Mouse (Mus musculus) ovary, postnatal 36 days (tissue): ENCODE results near the gene Ghrhr.
A peak's percentile ranks its signal among the peaks of the same experiment; 100 is the strongest.

ENCODE experiments used
- DNase-seq: peaks from one replicate; pipeline ENCODE4 v3.0.0; 2022; ENCODE audit warnings: low spot score, mixed read lengths

Gene Ghrhr

DNA sequence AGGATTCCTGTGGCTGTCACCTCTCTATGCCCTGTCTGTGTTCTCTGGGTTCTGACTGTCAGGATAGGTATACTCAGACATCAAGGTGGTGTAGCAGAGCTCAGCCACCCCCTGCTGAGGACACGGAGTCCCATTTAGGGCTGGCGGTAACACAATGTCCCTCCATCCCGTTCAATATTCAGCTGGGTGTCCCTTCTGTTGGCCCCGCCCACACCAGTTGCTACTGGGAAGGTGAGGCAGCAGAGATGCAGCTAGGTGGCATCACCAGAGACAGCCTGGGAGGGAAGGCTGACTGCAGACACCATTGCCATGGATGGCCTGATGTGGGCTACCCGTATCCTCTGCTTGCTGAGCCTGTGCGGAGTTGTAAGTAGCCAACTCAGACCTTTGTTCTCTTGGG is at the start of gene Ghrhr:
Gene Ghrhr, plus strand, starts transcription at position 220 of the 400 bp plus-strand sequence.
- DNase-seq: no peak

DNA sequence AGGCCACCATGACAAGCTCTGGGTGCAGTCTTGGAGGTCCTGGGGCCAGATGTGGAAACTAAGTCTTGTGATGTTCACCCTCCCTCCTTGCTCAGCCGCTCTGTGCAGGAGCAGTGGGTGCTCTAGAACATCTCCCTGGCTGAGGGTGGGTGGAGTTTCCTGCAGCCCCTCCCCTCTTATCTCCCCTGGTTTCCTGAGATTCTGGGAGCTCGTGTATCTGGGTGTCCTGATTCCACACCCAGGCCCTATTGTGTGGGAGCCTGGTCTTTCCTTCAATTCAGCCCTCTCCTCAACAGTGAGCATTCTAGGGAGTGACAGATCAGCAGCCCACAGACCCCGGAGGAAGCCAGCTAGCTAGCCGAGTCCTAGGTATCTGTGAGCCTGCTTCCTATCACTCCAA is 49.8 kb upstream of the Ghrhr start:
- no peak for DNase-seq

DNA sequence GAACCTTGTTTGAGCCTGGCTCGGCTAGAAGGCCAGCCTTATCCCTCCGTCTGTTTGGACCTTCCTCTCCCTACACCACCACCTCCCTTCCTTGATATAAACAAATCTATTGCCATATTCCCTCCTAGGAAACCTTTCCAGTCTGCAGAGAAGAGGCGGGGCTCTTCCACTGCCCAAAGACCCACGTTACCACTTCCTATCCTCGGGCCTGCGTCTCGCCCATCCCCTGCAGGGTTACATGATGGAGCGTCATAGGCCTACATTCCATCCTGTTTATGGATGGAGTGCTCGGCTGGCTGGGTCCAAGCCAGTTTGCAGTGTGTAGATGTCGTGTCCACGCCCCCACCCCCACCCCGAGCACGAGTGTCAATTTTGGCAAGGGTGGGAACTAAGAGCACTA is 48.8 kb upstream of the Ghrhr start:
- no peak for DNase-seq

DNA sequence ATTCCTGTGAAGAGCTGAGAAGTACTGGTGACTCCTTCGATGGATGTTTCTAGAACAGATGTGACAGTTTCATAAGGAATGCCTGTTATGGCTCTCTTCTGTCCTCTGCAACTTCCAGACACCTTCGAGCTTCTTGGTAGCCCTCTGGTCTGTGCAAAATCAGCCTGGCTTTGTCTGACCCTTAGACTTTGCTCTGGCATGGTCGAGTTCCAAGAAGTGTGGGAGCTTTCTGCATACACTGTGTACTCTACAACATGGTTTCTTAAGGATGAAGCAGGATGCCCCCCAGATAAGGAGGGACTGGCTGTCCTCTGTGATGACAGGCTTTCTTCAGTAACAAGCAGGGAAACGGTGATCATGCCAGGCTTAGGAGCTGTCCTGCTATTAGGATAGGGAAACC is 47.9 kb upstream of the Ghrhr start:
- DNase-seq: no peak

DNA sequence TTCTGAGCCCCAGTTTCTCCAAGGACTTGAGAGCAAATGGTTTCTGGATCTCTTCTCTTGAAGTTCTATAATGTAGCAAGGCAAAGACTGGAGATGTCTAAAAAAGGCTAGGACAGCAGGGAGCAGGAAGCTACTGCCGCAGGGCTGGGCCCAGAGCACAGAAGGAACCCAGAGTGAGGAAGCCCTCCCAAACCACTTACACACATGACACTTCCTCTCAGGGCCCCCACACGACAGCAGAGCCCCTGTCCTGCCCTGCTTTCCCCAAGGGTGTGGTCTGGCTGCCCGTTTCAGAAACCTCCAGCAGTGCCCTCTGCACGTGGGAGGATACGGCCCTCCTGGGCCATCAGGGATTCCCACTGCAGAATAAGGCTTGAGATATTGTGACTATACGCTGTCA is 44.8 kb upstream of the Ghrhr start:
- no peak for DNase-seq

DNA sequence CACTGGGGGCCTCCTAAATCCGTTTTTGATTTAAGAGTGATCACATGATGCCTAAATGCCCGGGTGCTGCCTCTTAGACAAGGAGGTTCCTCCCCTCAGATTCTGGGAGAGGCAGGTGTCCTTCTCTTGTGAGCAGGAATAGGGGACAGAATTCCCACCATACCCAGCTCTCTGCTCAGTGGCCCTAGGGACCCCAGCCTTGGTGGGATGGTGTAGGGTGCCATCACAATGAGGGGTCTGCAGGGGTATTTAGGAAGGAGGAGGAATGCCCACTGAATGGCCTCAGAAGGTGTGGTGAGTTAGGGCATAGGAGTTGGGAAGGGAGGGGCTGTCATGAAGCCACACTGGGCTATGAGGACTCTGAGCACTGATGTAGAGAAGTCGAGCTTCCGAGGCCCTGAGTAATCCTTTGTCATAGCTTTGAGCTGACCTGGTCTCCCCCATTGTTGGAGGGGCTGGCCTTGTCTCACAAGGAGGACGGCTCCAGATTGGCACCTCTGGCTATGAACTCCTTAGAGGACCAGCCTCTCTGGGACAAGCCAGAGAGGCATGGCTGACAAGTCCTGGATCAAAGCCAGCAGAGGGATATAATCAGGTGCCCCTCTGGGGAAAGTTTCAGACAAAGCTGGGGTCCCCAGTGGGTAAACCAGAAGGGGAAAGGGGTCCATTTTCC is 43.9 kb upstream of the Ghrhr start:
- no peak for DNase-seq

DNA sequence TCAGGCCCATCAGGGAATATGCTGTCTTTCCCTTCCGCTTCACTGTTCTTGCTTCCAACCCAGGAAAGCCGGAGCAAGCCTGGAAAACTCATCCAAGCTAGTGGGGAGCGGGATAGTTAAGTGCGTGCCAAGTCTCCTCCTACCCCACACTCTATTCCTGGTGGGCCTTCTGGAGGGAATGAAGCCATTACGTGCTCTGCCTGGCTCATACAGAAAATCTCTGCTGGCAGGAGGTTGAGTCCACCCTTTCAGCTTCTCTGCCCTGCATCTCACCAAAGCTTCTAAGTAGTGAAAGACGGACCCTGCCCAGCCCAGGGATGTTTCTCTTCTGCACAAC is 43.4 kb upstream of the Ghrhr start:
- DNase-seq: no peak

DNA sequence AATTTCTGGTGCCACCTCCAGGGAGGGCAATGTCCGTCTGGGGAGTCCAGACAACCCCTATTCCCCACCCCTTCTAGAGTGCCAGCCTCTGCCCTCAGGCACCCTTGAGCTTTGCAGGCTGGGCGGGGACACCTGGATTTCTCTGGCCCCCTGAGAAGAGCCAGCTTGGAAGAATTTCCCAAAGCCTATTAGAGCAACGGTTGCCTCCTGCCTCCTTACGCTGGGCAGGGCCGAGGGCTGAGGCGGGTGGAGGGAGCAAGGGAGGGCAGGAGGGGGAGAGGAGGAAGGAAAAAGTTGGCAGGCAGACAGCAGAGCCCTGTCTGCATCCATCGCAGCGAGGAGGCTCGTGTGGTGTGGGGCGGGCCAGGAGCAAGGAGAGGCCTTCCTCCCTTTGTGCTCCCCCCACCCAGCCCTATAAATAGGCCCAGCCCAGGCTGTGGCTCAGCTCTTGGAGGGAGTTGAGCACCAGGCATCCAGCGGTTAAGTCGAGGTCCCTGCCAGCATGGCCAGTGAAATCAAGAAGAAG is 40.0 kb upstream of the Ghrhr start, which contains the start of gene Aqp1:
Gene Aqp1, plus strand, starts transcription at position 444 of the 526 bp plus-strand sequence.
- DNase-seq: peak; percentile 44

DNA sequence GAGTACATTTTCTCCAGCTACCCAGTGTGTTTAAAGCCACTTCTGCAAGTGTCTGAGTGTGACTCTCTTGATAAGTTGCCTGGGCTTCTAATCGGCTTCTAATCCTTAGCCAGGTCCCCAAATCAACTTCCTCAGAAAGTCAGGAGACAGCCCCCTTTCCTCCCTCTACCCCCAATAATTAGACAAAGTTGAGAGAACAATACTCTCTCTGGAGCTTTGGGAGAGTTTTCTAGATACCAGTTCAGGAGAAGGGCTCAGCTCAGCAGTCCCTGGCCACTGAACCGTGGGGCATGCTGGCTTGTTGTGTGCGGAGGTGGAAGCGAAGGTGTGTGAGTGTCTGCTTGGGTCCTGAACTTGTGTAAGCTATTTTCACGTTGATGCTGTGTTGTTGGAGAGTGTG is 38.9 kb upstream of the Ghrhr start:
- DNase-seq: no peak

DNA sequence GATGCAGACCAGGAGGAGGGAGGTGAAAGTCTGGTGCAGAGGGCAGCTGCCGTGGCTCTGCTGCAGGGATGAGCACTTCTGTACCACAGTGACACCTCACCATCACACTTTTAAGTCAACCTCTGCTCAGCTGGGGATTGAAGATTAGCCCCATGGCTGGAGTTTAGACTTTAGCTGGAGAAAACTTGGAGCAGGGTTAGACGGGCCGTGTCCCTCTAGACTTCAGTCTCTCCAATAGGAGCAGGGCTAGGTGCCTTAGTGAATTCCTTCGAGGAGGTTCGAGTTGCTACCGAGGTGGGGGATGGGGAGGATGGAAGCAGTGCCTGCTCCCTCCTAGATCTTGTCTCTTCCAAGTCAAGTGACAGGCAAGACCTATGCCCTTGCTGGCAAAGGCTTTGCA is 38.0 kb upstream of the Ghrhr start:
- no peak for DNase-seq

DNA sequence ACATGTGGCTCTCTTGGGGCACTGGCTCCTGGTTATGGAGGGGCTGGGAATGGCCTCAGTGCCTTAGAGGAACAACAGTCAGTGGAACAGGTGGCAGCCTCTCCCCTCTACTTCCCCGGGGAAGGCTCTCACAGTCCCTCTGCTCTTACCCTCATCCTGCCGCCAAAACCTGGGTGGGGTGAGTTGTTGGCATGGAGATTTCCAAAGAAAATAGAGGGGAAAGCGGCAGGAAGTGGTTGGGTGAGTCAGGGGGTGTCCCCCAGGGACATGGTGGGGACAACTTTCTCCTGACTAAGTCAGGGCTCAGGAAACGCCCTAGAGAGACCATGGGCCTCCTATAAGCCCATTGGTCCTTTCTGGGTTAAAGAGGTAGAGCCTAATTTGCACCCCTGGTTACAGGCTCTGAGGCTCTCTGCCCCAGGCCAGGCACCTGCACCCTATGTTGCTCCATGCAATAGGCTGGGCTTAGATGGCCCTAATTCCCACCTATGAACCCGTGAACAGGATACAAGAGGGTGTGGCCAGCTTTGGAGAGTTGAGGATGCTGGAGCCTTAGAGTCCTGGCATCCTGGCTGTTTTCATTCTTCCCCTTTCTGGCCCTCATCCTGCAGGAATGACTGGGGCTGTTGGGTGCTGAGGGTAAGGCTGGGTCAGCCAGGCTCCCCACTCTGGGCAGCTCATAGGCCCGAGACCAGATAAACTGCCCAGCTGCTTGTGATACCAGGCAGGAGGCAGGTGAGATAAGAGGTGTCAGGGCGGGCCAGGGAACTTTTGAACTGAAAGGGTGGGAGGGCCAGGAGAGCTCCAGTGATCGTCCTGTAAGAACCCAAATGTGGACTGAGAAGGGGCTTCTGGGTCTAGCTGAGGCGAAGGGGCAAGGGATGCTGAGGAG is 36.9 kb upstream of the Ghrhr start:
- DNase-seq: no peak

DNA sequence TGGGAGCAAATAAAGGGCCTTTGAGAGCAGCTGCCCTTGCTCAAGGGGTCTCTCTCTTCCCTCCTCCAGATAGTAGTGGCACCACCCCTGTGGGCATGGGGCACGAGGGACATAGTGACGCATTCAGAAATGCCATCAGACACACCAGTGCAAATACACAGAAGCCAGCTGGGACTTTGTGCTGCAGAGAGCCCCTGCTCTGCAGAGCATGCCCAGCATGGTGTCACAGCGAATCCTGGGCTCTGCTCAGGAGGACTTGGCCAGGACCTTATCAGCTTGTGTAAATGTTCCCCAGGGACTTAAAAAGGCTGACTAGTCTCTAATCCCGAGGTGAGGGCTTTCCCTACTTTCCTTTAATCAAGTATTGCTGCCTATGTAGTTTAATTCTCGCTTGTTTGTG is 34.4 kb upstream of the Ghrhr start:
- no peak for DNase-seq

DNA sequence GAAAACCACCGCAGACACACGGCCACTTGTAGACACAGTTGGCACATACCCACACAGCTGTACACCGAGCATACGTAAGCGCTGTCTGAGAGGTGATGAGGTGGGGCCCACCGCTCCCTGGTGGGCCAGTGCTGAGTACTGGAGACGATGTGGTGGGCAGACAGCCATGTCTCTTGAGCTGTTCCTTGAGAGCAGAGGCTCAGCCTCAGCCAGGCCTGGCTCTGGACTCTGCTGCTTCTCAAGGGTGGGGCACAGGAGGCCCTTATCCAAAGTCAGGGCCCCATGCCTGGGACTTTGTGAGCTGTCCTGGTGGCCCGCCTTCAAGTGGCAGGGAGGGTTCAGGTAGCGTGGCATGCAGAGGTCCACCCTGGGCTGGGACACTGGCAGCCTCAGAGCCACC is 33.8 kb upstream of the Ghrhr start:
- DNase-seq: no peak

DNA sequence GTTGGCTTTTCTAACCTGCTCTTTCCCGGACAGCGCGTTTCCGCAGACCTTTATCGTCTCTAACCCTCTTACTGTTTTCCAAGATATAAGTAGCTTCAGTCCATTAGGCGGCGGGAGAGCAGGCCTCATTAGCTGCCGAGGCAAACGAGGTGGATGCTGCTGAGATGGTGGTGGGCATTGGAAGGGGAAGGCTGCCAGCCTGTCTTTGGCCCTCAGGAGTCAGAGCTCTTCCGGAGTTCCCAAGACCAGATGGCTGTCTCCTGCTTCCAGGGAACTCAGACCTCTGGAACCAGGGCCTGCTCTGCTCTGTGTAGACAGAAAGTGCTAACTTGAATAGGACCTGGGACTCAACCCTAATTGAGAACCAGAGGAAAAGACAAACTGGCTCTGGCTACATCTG is 32.6 kb upstream of the Ghrhr start:
- peak; percentile 1 for DNase-seq

DNA sequence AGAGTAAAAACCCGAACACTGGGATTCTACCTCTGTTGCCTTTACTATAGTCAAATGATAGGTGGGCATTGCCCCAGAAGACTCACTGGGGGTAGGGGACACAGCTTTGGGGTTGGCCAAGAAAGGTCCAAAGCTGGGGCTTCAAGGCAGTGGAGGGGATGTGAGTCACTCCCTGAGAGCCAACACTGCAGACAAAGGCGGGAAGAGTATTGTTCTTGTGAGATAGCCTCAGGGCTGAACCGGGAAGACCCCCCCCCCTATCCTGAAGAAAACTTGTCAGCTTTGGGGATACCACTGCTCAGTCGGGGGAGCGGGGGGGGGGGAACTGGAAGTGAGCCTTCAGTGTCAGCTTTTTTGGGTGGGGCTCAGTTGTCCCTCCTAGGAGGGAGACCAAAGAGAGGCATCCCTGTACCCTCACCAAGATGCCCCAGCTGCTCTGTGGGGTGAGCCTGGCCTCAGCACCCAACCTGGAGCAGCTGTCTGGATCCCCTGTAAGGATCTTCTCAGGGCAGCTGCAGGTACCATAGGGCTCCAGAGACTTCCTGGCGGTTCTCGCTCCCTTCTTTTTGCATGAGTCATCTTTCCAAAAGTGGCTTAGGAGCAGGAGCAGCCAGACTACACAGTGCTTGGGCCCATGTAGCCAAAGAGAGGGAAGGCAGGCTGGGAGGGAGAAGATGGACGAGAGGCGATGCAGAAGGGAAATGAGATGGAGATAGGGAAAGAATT is 31.6 kb upstream of the Ghrhr start:
- peak; percentile 2 for DNase-seq

DNA sequence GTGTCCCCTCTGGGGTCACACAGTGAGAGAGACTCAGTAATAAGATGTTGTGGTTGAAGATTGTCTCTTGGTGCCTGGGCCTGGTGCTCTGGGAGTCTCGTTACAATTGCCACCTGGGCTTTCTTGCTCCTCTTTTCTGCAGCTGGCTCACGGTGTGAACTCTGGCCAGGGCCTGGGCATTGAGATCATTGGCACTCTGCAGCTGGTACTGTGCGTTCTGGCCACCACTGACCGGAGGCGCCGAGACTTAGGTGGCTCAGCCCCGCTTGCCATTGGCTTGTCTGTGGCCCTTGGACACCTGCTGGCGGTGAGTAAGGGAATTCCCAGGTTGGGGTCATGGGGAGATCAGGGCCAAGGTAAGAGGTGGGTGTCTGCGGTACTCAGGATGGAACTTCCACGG is 30.8 kb upstream of the Ghrhr start:
- DNase-seq: peak; percentile 2

DNA sequence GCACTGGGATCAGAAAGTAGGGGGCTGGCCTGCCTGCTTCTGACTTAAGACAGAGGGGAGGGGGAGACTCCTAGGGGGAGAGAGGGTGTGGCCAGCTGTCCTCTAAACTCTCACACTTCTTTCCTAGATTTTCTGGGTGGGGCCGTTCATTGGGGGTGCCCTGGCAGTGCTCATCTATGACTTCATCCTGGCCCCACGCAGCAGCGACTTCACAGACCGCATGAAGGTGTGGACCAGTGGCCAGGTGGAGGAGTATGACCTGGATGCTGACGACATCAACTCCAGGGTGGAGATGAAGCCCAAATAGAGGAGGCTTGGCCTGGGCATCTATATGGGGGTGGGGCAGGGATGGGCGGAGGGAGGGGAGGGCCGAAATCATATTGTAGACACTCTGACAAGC is 29.6 kb upstream of the Ghrhr start:
- no peak for DNase-seq

DNA sequence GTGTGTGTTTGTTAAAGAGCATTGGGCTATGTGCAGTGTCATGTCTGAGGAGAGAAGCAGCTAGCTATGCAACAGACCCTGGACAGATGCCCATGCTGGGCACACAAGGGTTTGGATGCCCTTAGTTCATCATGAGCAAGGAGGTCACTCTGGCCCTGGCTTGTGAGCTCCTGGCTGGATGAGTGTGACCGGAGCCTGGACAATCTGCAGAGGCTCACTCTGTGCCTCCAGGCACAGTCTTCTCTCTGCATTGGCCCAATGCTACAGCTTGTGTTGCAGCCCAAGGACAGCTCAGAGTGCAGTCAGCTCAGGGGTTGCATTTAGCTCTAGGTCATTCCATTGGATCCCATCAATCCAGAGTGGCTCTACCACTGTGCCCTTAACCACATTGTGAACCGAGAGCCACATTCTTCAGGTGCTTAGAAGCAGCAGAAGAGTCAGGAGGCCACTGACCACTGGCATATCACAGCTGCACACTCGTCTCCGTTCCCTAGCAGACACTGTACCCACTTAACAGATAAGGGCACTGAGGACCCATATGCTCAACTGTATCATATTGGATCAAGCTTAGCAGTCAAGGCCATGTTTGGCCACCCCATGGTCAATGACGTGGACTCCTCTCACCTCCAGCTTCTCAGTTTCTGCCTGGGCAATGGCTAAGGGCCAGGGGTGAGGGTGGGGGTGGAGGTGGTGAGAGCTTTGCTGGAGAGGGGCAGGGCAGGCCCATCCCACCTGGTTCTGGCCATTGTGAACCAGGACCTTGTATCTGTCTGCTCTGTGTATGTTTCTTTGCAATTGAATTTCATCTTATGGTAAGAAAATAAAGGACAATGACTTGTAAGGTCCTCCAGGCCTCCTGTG is 28.2 kb upstream of the Ghrhr start:
- no peak for DNase-seq

DNA sequence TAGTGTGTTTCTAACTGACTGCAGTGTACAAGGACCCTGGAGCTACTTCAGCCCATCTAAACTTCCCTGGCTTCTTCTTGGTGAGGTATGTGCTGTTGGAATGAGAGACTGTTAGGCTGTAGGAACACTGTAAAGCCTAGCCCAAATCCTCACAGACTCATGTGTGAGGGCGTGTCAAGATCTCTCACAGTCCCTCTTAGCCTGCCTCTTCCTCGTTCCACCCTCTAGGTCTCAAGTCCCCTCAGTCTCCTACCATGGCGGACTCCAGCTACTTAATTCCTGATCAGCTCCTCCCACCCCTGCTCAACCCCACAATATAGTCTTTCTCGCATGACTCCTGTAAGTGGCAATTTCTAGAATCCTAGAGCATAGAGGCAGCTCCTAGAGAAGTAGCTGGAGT is 26.9 kb upstream of the Ghrhr start:
- DNase-seq: no peak

DNA sequence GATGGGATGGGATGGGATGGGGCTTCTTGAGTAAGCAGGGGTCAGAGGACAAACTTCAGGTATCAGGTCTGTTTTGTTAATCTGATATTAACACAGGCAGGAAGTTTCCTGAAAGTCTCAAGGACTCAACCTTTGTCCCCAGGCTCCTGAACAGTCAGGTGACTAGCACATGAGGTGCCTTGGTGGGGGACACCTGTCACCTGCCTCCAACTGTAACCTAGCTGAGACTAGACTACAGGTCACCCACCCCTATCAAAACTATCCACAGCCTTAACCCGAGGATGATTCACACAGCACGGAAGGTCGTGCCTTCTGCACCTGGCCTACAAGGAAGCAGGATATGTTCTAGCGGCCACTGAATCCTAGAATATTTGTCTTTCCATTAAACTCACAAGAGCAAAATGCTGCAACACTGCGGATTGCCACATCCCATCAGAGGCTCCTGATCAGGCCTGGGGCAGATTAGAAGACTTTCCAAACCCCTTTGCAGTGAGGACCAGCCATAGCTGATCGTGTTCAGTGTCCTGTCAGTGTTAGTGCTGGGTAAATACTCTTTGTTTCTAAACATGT is 25.6 kb upstream of the Ghrhr start:
- DNase-seq: no peak

DNA sequence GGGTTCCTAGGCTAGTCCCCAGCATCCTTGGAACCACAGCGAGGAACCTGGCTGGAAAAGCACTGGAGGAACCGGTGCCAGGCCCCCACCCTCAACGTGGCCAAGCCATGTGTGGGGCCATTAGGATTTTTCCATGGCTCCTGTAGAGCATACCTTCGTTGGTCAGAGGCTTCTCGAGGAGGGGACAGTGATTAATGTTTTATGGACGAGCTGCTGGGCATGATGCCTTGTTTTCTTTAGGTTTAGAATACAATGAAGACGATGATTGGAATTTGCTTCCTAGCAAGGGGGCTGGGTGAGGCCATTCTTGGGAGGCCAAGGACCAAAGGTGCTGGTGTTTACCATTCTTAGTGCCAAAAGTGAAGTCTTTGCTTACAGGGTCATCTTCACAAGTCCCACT is 24.4 kb upstream of the Ghrhr start:
- DNase-seq: no peak
